Mouse (Mus musculus) embryonic fibroblast, embryonic 13.5 days (primary cell): ENCODE measurements around the gene Nmnat2.

Source experiments
- CTCF ChIP-seq: IDR thresholded peaks from 2 replicates; pipeline ENCODE4 v1.5.1; 2011; ENCODE audit warnings: mild to moderate bottlenecking, control low read depth, low read length, moderate library complexity, borderline replicate concordance; ENCODE audit not compliant: insufficient read depth
- POLR2A ChIP-seq: IDR thresholded peaks from 2 replicates; pipeline ENCODE4 v1.6.1; 2011; ENCODE audit warnings: low read depth, mild to moderate bottlenecking, control low read depth, low read length, moderate library complexity

DNA sequence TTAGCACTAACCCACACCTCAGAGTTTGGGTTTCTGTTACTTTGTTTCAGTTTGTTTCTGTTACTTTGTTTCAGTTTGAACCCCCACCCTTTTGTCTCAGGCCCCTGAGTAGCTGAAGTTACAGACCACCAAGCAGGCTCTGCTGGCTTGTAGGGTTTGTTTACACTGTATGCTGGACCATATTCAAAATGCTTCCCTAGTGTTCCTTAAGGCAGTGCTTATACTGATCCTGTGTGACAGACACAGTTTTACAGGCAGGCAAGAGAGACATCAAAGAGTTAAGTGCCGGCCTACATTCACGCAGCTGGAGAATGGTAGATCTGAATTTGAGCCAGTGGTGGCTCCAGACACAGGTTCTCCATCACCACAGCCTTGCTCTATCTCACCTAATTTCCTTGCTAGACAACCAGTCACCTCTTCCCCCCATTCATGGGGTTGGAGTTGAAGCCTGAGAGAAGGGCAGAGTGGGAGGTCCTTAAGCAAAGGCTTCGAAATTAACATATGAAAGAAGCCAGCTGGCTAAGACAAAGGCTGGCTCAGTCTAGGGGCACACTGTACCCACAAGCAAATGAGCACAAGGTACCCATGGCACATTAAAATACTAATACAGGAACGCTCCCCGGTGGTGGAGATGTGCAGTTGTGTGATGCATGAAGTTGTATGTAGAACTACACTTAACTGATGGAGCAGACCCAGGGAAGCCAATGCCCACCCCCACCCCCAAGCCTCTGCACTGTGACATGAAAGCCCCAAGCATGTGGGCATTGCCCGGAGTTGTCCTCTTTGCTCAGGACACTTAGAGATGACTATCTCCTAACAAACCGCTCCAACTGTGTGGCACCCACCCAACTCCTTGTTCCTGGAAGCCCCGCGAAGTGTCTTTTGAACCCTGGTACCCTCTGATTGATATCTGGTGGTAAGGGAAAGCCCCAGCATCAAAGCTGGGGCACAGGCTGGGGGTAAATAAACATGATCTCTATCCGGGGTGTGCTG lies 82.9 kb downstream of the Nmnat2 start:
- TF ChIP-seq CTCF (no peak), POLR2A (no peak)
